Mouse (Mus musculus) bone marrow macrophage, adult 2 months (primary cell): ENCODE measurements around the gene Coro2a. TPM values are rescaled to one million over a fixed set of nuclear protein-coding genes. Genes with fewer than 3 reads are reported as not detected.
"Not testable (repeated sequence)": the region's sequence is repeated elsewhere in the genome, so short reads cannot be mapped to it uniquely, and the experiment has no call there.

Source experiments
- H3K27ac ChIP-seq: 2 replicates; pipeline ENCODE4 v1.5.1; 2012; ENCODE audit warnings: low read depth, low read length; ENCODE audit not compliant: insufficient read depth
- H3K4me1 ChIP-seq: 2 replicates; pipeline ENCODE4 v1.6.1; 2012; ENCODE audit warnings: low read length; ENCODE audit not compliant: control insufficient read depth, insufficient read depth
- H3K4me3 ChIP-seq: 2 replicates; pipeline ENCODE4 v1.5.1; 2012; ENCODE audit warnings: mild to moderate bottlenecking, low read length, moderate library complexity; ENCODE audit not compliant: insufficient read depth
- CTCF ChIP-seq: IDR thresholded peaks from 2 replicates; pipeline ENCODE4 v1.5.1; 2012; ENCODE audit warnings: low read depth, mild to moderate bottlenecking, low read length, moderate library complexity
- POLR2A ChIP-seq: IDR thresholded peaks from 2 replicates; pipeline ENCODE4 v1.6.1; 2012; ENCODE audit warnings: mild to moderate bottlenecking, low read depth, low read length, borderline replicate concordance
- polyA plus RNA-seq: library from polyadenylated mRNA; stranded (reverse); fragments of >200 nt; gene quantifications from 2 replicates; pipeline ENCODE4 v1.2.4, GENCODE M21; 2012; ENCODE audit not compliant: missing spikeins, insufficient read depth, insufficient read length

The Coro2a gene
- 53.0 and 59.7 TPM in 2 replicates for polyA plus RNA-seq

- TF ChIP-seq CTCF, result peak; percentile 90
- TF ChIP-seq POLR2A, result no peak
- H3K27ac ChIP-seq, result no peak within 1 kb of the TSS
- peaks cover 2% of the 10 kb centered on the region; the same call in 1 of the 2 replicates for H3K4me1 ChIP-seq
- H3K4me3 ChIP-seq, result peak within 1 kb of the TSS; percentile 80
These were observed at the start of gene Coro2a for GRCm38 (mm10) chr4:46601844-46602423. Coro2a (minus strand) TSS chr4:46602202.

- no peak for TF ChIP-seq CTCF
- no peak for TF ChIP-seq POLR2A
- Histone ChIP-seq H3K4me3 (peak within 1 kb of the TSS; percentile 85), H3K4me1 (peaks cover 17% of the 10 kb centered on the region), H3K27ac (peak within 1 kb of the TSS; percentile 81)
These were observed 48.2 kb upstream of the Coro2a start, which contains the start of gene Tbc1d2 for GRCm38 (mm10) chr4:46650086-46650753. Tbc1d2 (minus strand) TSS chr4:46650209.

GRCm38 (mm10) chr4:46649161-46649560 lies 47.2 kb upstream of the Coro2a start:
- no peak for TF ChIP-seq POLR2A
- no peak for TF ChIP-seq CTCF
- H3K27ac ChIP-seq, result no peak overlapping the region
- H3K4me1 ChIP-seq, result peaks cover 17% of the 10 kb centered on the region

GRCm38 (mm10) chr4:46643676-46644112 lies 41.7 kb upstream of the Coro2a start:
- TF ChIP-seq POLR2A, result no peak
- no peak for TF ChIP-seq CTCF
- Histone ChIP-seq H3K27ac (peak overlapping the region; percentile 93), H3K4me3 (no peak overlapping the region), H3K4me1 (peaks cover 29% of the 10 kb centered on the region)

More at GRCm38 (mm10) chr4:46649161-46649560, 47.2 kb upstream of the Coro2a start:
- peak overlapping the region; percentile 85 for H3K4me3 ChIP-seq

- TF ChIP-seq CTCF, result no peak
- TF ChIP-seq POLR2A, result no peak
- Histone ChIP-seq H3K27ac (peak overlapping the region; percentile 93), H3K4me3 (no peak overlapping the region), H3K4me1 (peaks cover 24% of the 10 kb centered on the region)
These were observed 41.1 kb upstream of the Coro2a start for GRCm38 (mm10) chr4:46642924-46643675.

GRCm38 (mm10) chr4:46641283-46641682 lies 39.3 kb upstream of the Coro2a start:
- Histone ChIP-seq H3K4me3 (no peak overlapping the region), H3K4me1 (peaks cover 24% of the 10 kb centered on the region), H3K27ac (no peak overlapping the region)
- TF ChIP-seq POLR2A (no peak), CTCF (no peak)

GRCm38 (mm10) chr4:46639866-46640265 lies 37.9 kb upstream of the Coro2a start:
- H3K4me1 ChIP-seq, result peaks cover 30% of the 10 kb centered on the region
- no peak for TF ChIP-seq CTCF
- no peak for TF ChIP-seq POLR2A
- H3K4me3 ChIP-seq, result no peak overlapping the region
- H3K27ac ChIP-seq, result no peak overlapping the region

- not testable (repeated sequence) for H3K4me3 ChIP-seq, H3K27ac ChIP-seq
- H3K4me1 ChIP-seq, result peaks cover 15% of the 10 kb centered on the region
These were observed 35.2 kb upstream of the Coro2a start for GRCm38 (mm10) chr4:46637250-46637649.

- Histone ChIP-seq H3K4me3 (no peak overlapping the region), H3K4me1 (peaks cover 8% of the 10 kb centered on the region), H3K27ac (no peak overlapping the region)
- TF ChIP-seq CTCF (no peak), POLR2A (no peak)
These were observed 33.9 kb upstream of the Coro2a start for GRCm38 (mm10) chr4:46635702-46636430.

GRCm38 (mm10) chr4:46634881-46635280 lies 32.9 kb upstream of the Coro2a start:
- TF ChIP-seq POLR2A, result no peak
- TF ChIP-seq CTCF, result no peak
- H3K4me3 ChIP-seq, result no peak overlapping the region
- H3K4me1 ChIP-seq, result peaks cover 17% of the 10 kb centered on the region
- no peak overlapping the region for H3K27ac ChIP-seq

- H3K4me1 ChIP-seq, result peaks cover 24% of the 10 kb centered on the region
- not testable (repeated sequence) for H3K4me3 ChIP-seq, H3K27ac ChIP-seq
These were observed 31.6 kb upstream of the Coro2a start for GRCm38 (mm10) chr4:46633565-46633964.
